Mouse (Mus musculus) neural tube, embryonic 13.5 days (tissue): ENCODE data around the gene Pde5a. TPM values are rescaled to one million over a fixed set of nuclear protein-coding genes. Genes with fewer than 3 reads are reported as not detected.

ENCODE experiments used
- polyA plus RNA-seq: library from polyadenylated mRNA; unstranded; fragments of >200 nt; fragmentation: Nextera tagmentation; extraction: Ambion mirVana; gene quantifications from 2 replicates; pipeline ENCODE4 v1.2.1, GENCODE M21; 2015

Pde5a gene
- polyA plus RNA-seq, 1 experiment from 2014 or later, result 1.7 TPM

Other genes with a start within 250 kb of the Pde5a start
- gene Fnbp1l, start 109.2 kb upstream of the Pde5a start, polyA plus RNA-seq, result 144 and 166 TPM in 2 replicates
- gene Fabp2, start 166.1 kb downstream of the Pde5a start, polyA plus RNA-seq, result not detected in 2 replicates
- not detected in 2 replicates for gene Gm10959, start 190.4 kb downstream of the Pde5a start, polyA plus RNA-seq
- 105 and 110 TPM in 2 replicates for gene 1810037I17Rik, start 195.3 kb downstream of the Pde5a start, polyA plus RNA-seq